Mouse (Mus musculus) CD8-positive naive resting alpha-beta T cell, adult 2 months (primary cell): ENCODE results near the gene Chml.

Source experiments
- DNase-seq, 2 experiments: peaks; one replicate each; pipeline ENCODE4 v3.0.0; 2022; ENCODE audit warnings: low read depth in 2 of 2, low spot score in 2 of 2

Gene Chml

GRCm38 (mm10) chr1:175692246-175692996, at the start of gene Chml, which contains the start of gene Opn3:
Gene Chml (minus strand): TSS chr1:175692901.
Gene Opn3 (minus strand): TSS chr1:175692776.
- DNase-seq, result peak; percentile 98 to 99

DNA sequence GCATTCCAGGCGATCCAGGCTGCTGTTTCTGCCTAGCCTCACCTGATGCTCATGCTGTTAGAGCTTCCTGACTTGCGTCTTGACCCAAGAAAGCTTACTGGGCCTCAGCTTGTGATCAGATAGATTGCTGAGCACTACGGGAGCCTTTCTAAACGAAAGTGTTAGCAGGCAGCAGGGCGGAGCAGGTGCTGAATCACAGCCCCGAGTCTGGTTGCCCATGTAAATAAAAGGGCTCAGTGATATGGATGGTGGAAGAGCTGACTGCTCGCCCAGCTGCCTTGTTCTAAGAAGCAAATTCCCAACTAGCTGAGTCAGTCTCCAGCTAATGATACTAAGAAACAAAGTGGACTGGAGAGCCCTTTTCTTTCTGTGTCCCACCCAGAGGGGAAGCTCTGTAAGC, 33.1 kb upstream of the Chml start:
- DNase-seq, result no peak

- no peak for DNase-seq
Measured at GRCm38 (mm10) chr1:175716832-175717231, 24.1 kb upstream of the Chml start.

- no peak for DNase-seq
Measured at GRCm38 (mm10) chr1:175712338-175712909, 19.7 kb upstream of the Chml start.

DNA sequence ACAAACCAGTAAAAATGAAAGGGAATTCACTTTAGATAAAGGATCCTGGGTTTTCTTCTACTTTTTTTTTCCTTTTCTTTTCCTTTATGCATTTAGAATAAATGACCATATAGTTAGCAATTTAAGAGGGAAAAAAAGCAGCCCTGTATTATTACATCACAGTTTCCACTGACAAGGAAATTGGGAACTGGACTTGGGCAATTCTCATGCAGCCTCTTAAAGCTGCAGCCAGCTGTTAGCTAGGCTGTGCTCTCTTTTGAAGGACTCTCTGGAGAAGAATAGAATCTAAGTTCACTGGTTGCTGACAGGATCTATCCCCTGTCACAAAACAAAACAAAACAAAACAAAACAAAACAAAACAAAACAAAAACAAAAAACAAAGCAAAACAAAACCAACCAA, 15.3 kb upstream of the Chml start:
- DNase-seq, result no peak

DNA sequence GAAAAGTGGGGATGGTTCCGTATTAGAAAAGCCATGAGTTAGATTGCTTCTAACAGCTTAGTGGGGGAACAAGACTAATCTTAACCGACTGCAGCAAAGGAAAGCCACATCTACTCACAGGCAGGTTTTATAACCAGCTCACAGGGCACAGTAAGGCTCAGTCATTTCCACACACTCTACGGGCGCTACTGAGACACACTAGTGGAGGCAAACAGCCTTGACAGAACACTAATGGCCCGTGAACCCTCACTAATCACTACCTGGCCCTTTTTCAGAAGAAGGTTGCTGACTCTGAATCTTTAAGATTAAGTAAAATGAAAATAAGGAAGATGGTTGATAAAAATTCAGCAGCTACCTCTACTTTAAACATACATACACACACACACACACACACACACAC, 14.9 kb upstream of the Chml start:
- DNase-seq, result no peak

DNA sequence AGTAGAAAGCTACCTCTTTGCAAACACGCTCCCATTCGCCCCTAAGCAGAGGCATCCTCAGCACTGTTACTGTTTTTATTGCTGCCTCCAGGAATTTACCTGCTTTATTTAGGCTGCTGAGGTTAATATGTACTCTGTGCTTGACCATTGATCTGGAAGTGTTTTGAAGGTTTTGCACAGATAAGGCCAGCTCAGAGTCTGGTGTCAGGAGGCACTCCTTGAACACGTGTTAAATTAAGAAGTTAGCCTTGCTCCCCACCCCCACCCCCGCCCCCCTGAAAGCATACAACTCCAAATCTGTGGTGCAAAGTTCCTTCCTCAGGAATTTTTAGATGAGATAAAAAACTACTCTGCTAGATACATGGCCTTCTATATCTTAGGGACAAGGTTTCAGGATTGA, 8.4 kb upstream of the Chml start:
- no peak for DNase-seq

DNA sequence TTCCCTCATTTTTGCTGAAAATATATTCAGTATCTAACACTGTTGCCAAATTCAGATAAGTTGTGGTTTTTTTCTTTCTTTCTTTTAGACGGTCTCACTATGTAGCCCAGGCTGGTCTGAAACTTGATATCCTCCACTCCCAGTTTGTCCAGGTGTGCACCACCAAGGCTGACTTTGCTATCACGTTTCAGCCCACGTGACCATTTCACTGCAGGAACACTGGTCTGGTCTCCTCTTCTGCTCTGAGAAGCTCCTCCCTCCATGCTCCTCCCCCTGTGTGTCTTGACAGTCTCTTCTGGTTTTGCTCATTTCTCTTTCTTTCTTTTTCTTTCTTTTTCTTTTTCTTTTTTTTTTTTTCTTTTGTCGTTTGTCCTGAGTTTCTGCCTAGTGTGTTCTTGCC, 7.1 kb upstream of the Chml start:
- DNase-seq, result no peak

DNA sequence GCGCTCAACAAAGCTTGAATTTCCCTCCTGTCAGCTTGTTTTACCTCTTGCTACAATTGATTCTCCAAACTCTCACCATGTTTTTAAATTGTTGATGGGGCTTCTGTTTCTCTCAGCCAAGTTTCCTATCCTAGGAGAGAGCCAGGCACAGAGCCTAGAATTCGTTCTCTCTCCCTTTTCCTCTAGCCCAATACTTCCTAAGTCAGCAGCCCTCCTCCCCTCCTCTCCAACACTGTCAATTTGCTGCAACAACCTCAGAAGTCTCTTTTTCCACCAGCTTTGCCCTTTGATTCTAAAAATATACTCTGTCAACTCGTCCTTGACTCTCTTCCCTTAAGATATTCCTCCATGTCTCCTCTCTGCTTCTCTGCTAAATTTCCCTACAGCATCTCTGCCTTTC, 6.7 kb upstream of the Chml start:
- DNase-seq, result no peak

DNA sequence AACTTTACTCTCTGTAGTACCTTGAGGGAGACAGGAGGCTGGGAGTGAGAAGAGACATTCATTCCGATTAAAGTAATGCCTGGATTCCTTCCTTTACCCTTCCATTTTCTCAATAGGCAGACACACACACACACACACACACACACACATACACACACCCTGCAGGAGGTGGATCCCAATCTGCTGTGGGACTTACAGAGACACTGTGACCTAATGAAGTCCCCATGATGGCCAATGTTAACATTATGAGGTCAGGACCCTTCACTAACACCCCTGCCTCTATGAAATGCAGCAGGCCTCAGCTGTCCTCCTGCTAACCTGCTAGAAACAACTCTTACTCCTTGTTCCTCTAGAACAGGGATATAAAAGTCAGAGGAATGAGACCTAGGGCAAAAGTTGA, 5.6 kb upstream of the Chml start, which contains the start of gene Wdr64:
Wdr64 (plus strand) TSS at position 301 of the 400 bp plus-strand sequence.
- no peak for DNase-seq

- peak in 1 of 2 experiments; percentile 2 for DNase-seq
Measured at GRCm38 (mm10) chr1:175693429-175693960, 794 bp upstream of the Chml start.

GRCm38 (mm10) chr1:175692997-175693361, 278 bp upstream of the Chml start:
- no peak for DNase-seq

GRCm38 (mm10) chr1:175691686-175692245, 935 bp downstream of the Chml start:
- DNase-seq, result no peak

DNA sequence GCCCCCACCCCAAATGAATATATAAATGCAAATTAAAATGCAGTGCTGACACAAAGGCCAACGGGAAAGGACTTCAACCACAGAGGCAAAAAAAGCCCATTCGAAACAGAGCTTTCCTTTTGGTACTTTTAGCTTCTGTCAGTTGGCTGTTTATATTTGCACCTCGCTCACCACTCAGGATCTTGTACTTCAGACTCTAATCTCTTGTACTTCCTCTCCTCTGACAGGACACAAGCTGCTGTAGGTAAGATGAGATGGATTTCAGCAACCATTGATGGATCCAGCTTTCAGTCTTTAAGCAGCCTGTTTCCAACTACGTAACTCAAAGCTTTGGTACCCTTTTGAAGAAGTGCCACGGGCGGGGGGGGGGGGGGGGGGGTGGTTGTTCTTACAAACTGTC, 11.7 kb downstream of the Chml start:
- no peak for DNase-seq

DNA sequence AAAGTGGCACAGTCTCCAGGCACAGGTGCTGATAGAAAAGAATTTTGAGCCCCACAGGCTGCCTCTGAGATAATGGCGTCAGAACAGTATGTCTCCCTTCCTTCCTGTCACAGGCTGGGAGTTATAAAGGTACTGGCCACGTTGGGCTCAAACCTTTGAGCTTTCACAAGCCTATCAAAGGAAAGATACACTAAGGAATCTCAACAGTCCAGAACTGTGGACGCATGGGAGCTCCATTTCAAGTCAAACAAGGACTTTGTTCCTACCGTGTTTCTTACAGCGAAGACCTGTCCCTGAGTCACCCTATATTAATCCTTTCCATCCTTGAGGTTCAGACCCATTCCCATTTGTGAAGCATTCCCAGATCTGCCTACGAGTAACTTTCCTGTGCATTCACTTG, 15.2 kb downstream of the Chml start:
- no peak for DNase-seq

- no peak for DNase-seq
Measured at GRCm38 (mm10) chr1:175675116-175675515, 17.6 kb downstream of the Chml start.

DNA sequence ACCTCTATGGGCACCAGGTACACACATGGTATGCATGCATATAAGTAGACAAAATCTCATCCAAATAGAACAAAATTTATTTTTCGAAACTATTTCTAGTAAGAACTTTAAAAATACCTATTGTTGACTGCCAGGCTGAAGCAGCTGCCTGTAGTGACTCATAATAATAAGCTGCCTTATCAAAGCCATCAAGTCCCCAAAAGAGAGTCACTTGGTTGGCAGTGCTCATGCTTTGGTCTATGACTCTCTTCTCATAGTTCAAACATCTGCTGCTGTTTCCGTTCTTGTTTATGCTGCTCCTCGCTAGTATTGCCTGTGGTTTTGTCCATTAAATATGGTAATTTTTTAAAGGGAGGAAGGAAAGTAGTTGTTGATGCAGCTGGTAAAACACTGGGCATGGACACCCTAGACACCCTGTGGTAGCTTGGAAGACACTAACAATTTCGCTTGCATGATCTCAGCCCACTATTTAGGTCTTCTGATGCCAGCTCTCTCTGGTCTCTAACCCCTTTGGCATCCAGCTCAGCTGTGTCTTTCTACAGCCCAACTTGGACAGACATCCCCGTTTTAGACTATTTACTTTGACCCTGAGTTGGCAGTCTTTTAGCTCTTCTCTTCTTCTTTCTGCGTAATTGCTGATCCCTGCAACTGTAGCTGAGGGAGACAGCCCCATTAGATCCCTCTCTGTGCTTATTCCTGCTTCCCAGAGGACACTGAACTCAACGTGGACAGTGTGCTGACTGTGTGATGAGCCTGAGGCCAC, 19.0 kb downstream of the Chml start:
- no peak for DNase-seq

DNA sequence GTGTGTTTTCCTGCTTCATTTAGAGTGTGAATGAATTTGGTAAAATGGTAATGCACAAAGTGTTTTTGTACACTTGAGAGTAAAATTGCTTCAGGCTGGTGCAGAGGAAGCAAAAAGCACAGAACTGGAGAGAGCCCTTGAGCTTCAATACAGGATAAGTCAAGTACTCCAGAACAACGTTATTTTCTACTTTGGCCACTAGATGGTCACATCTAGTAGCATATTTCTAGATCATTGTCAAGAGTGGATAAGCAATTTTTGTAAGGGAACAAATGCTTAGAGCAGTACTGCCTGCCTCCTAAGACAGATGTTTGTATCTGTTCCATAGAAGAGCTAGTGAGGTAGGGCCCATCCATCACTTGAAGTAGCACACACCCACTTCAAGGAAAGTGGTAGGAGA, 21.1 kb downstream of the Chml start:
- no peak for DNase-seq

GRCm38 (mm10) chr1:175670042-175670441, 22.7 kb downstream of the Chml start:
- DNase-seq, result no peak

- no peak for DNase-seq
Measured at GRCm38 (mm10) chr1:175669456-175669855, 23.2 kb downstream of the Chml start.

GRCm38 (mm10) chr1:175668666-175669405, 23.9 kb downstream of the Chml start:
- peak in 1 of 2 experiments; percentile 5 for DNase-seq
